Mouse (Mus musculus) embryonic facial prominence, embryonic 15.5 days (tissue): ENCODE measurements around the gene Cytl1. TPM values are rescaled to one million over a fixed set of nuclear protein-coding genes. Genes with fewer than 3 reads are reported as not detected.

Source experiments
- ATAC-seq: fragments of 200-750 bp; cut with Nextera tagmentation; 2 replicates; pipeline ENCODE4 v1.8.0; 2017; ENCODE audit warnings: low read depth, moderate TSS enrichment; ENCODE audit not compliant: insufficient number of reproducible peaks, low FRiP score, low TSS enrichment
- H3K27ac ChIP-seq: fragments of 300-500 bp; sonication (generic); replicated peaks from 2 replicates; pipeline ENCODE4 v1.5.1; 2015; ENCODE audit warnings: mild to moderate bottlenecking, inconsistent platforms
- H3K27me3 ChIP-seq: fragments of 300-500 bp; sonication (generic); 2 replicates; pipeline ENCODE4 v1.6.1; 2015; ENCODE audit warnings: inconsistent platforms
- H3K36me3 ChIP-seq: fragments of 300-500 bp; sonication (generic); 2 replicates; pipeline ENCODE4 v1.6.1; 2015; ENCODE audit warnings: mild to moderate bottlenecking, inconsistent platforms
- H3K4me1 ChIP-seq: fragments of 300-500 bp; sonication (generic); 2 replicates; pipeline ENCODE4 v1.6.1; 2015; ENCODE audit warnings: inconsistent platforms
- H3K4me2 ChIP-seq: fragments of 300-500 bp; sonication (generic); replicated peaks from 2 replicates; pipeline ENCODE4 v1.6.1; 2015; ENCODE audit warnings: mild to moderate bottlenecking, inconsistent platforms
- H3K4me3 ChIP-seq: fragments of 300-500 bp; sonication (generic); replicated peaks from 2 replicates; pipeline ENCODE4 v1.5.1; 2015; ENCODE audit warnings: mild to moderate bottlenecking, inconsistent platforms
- H3K9ac ChIP-seq: fragments of 300-500 bp; sonication (generic); 2 replicates; pipeline ENCODE4 v1.6.1; 2015; ENCODE audit warnings: inconsistent platforms
- H3K9me3 ChIP-seq: fragments of 300-500 bp; sonication (generic); replicated peaks from 2 replicates; pipeline ENCODE4 v1.6.1; 2016; ENCODE audit warnings: inconsistent platforms
- WGBS: fragments of 180-500 bp; shearing (Covaris S2); methylation state at CpG from one replicate; pipeline ENCODE4 v1.1.7; 2015; 5-methylcytosine and 5-hydroxymethylcytosine counted together
- polyA plus RNA-seq: library from polyadenylated mRNA; unstranded; fragments of >200 nt; fragmentation: Nextera tagmentation; extraction: Ambion mirVana; gene quantifications from 2 replicates; pipeline ENCODE4 v1.2.1, GENCODE M21; 2015

Cytl1 gene
- polyA plus RNA-seq, 1 experiment from 2014 or later: 55.6 TPM

- H3K27me3 ChIP-seq: no peaks in the 10 kb centered on the region
- peaks cover 22% of the 10 kb centered on the region for H3K4me1 ChIP-seq
- no peak overlapping the region for H3K4me3 ChIP-seq
- H3K4me2 ChIP-seq: no peak overlapping the region
- no peak overlapping the region for H3K9ac ChIP-seq
- ATAC-seq: no peak
- WGBS: 36% methylated on average over 6 of the region's 6 CpGs
- no peak overlapping the region for H3K27ac ChIP-seq
- no peaks in the 10 kb centered on the region for H3K9me3 ChIP-seq
- no peaks in the 10 kb centered on the region for H3K36me3 ChIP-seq
These were observed 35.6 kb downstream of the Cytl1 start for GRCm38 (mm10) chr5:37770870-37771269.

- H3K27me3 ChIP-seq: no peaks in the 10 kb centered on the region
- H3K27ac ChIP-seq: no peak overlapping the region
- no peak overlapping the region for H3K4me3 ChIP-seq
- no peak overlapping the region for H3K9ac ChIP-seq
- peaks cover 15% of the 10 kb centered on the region for H3K4me1 ChIP-seq
- no peaks in the 10 kb centered on the region for H3K9me3 ChIP-seq
- no peak for ATAC-seq
- WGBS: 50% methylated on average over 4 of the region's 4 CpGs
- H3K36me3 ChIP-seq: no peaks in the 10 kb centered on the region
- H3K4me2 ChIP-seq: no peak overlapping the region
These were observed 38.7 kb downstream of the Cytl1 start for GRCm38 (mm10) chr5:37774011-37774410.

GRCm38 (mm10) chr5:37775681-37776080 lies 40.4 kb downstream of the Cytl1 start:
- Histone ChIP-seq H3K27ac (no peak overlapping the region), H3K4me2 (no peak overlapping the region), H3K27me3 (no peaks in the 10 kb centered on the region), H3K36me3 (no peaks in the 10 kb centered on the region), H3K9ac (no peak overlapping the region), H3K4me3 (no peak overlapping the region), H3K9me3 (no peaks in the 10 kb centered on the region), H3K4me1 (peaks cover 5% of the 10 kb centered on the region; the same call in 1 of the 2 replicates)
- ATAC-seq: no peak
- WGBS: 34% methylated on average over 5 of the region's 5 CpGs

- H3K36me3 ChIP-seq: no peaks in the 10 kb centered on the region
- 0 out of 2 replicates have a peak, but pooled peaks have one; percentile 43 for ATAC-seq
- no peaks in the 10 kb centered on the region for H3K9me3 ChIP-seq
- 30% methylated on average over 8 of the region's 8 CpGs for whole genome bisulfite sequencing
- H3K27me3 ChIP-seq: no peaks in the 10 kb centered on the region
- no peak overlapping the region for H3K9ac ChIP-seq
- no peak overlapping the region for H3K4me2 ChIP-seq
- H3K4me3 ChIP-seq: no peak overlapping the region
- H3K4me1 ChIP-seq: peaks cover 21% of the 10 kb centered on the region; the same call in 1 of the 2 replicates
- H3K27ac ChIP-seq: peak overlapping the region; percentile 48; the same call in 1 of the 2 replicates
These were observed 48.0 kb downstream of the Cytl1 start for GRCm38 (mm10) chr5:37783306-37783705.

GRCm38 (mm10) chr5:37784847-37785391 lies 49.6 kb downstream of the Cytl1 start:
- Histone ChIP-seq H3K9me3 (no peaks in the 10 kb centered on the region), H3K27me3 (no peaks in the 10 kb centered on the region), H3K4me1 (peaks cover 21% of the 10 kb centered on the region; the same call in 1 of the 2 replicates), H3K4me2 (no peak overlapping the region), H3K4me3 (no peak overlapping the region), H3K27ac (no peak overlapping the region), H3K9ac (no peak overlapping the region), H3K36me3 (no peaks in the 10 kb centered on the region)
- 0 out of 2 replicates have a peak, but pooled peaks have one; percentile 29 for ATAC-seq
- 53% methylated on average over 9 of the region's 9 CpGs for WGBS

Other genes starting within 250 kb of the Cytl1 start
- gene Stk32b, start 18.3 kb upstream of the Cytl1 start, polyA plus RNA-seq: 2.5 and 3.3 TPM in 2 replicates
- 181 and 201 TPM in 2 replicates for gene Msx1, start 89.1 kb downstream of the Cytl1 start, polyA plus RNA-seq